Mouse (Mus musculus): Measurements from ENCODE around the gene Nphs2.

The Nphs2 gene

GRCm38 (mm10) chr1:156365740-156366139 is 55.2 kb downstream of the Nphs2 start, which contains the start of gene Gm2000:
Gm2000 (plus strand) TSS chr1:156366040.
- no peak for DNase-seq (ENCODE audit: low read depth, low spot score)

All from telencephalon, adult 2 months (tissue).